Mouse (Mus musculus): ENCODE measurements at regions not wholly inside any gene's neighbourhood (a gene's known extent, or its start where the extent isn't known, plus 50 kb on each side); places are given as distances from the start of the nearest gene placed in this dataset.

- Histone ChIP-seq H3K9me3 (ENCODE audit: control insufficient read depth, low read length) (no peaks in the 10 kb centered on the region), H3K27ac (ENCODE audit: low read depth, low read length) (no peak overlapping the region), H3K4me2 (replicated peaks; ENCODE audit: low read depth, low read length) (no peak overlapping the region), H3K4me3 (ENCODE audit: low read length) (no peak overlapping the region), H3K4me1 (ENCODE audit: control insufficient read depth, insufficient read depth, low read length) (no peaks in the 10 kb centered on the region), H3K36me3 (ENCODE audit: control insufficient read depth, insufficient read depth, low read length) (no peaks in the 10 kb centered on the region), H3K27me3 (ENCODE audit: control insufficient read depth, insufficient read depth, low read length) (peaks cover 3% of the 10 kb centered on the region; the same call in 1 of the 2 replicates), H3K9ac (ENCODE audit: low read depth, low read length) (no peak overlapping the region)
- ATAC-seq (ENCODE audit: low FRiP score, low TSS enrichment), result no peak
- WGBS, result 83% methylated on average over 3 of the region's 3 CpGs
These were observed 246.5 kb upstream of the 9630041A04Rik start for GRCm38 (mm10) chr9:101615176-101615575.

- no peak for ATAC-seq (ENCODE audit: low FRiP score, low TSS enrichment)
- WGBS, result 71% methylated on average over 3 of the region's 3 CpGs
These were observed 247.7 kb upstream of the 9630041A04Rik start for GRCm38 (mm10) chr9:101613933-101614332.

GRCm38 (mm10) chr9:101613471-101613870 is 248.2 kb upstream of the 9630041A04Rik start:
- ATAC-seq (ENCODE audit: low FRiP score, low TSS enrichment), result no peak
- Histone ChIP-seq H3K36me3 (ENCODE audit: control insufficient read depth, insufficient read depth, low read length) (no peaks in the 10 kb centered on the region), H3K4me1 (ENCODE audit: control insufficient read depth, insufficient read depth, low read length) (no peaks in the 10 kb centered on the region), H3K27ac (ENCODE audit: low read depth, low read length) (no peak overlapping the region), H3K4me3 (ENCODE audit: low read length) (no peak overlapping the region), H3K9me3 (ENCODE audit: control insufficient read depth, low read length) (no peaks in the 10 kb centered on the region), H3K4me2 (replicated peaks; ENCODE audit: low read depth, low read length) (no peak overlapping the region), H3K9ac (ENCODE audit: low read depth, low read length) (no peak overlapping the region), H3K27me3 (ENCODE audit: control insufficient read depth, insufficient read depth, low read length) (peaks cover 3% of the 10 kb centered on the region; the same call in 1 of the 2 replicates)
- 51% methylated on average over 2 of the region's 2 CpGs for WGBS

More at GRCm38 (mm10) chr9:101613933-101614332, 247.7 kb upstream of the 9630041A04Rik start:
- Histone ChIP-seq H3K27ac (ENCODE audit: low read depth, low read length) (no peak overlapping the region), H3K27me3 (ENCODE audit: control insufficient read depth, insufficient read depth, low read length) (peaks cover 3% of the 10 kb centered on the region; the same call in 1 of the 2 replicates), H3K9ac (ENCODE audit: low read depth, low read length) (no peak overlapping the region), H3K9me3 (ENCODE audit: control insufficient read depth, low read length) (no peaks in the 10 kb centered on the region), H3K4me2 (replicated peaks; ENCODE audit: low read depth, low read length) (no peak overlapping the region), H3K4me1 (ENCODE audit: control insufficient read depth, insufficient read depth, low read length) (no peaks in the 10 kb centered on the region), H3K36me3 (ENCODE audit: control insufficient read depth, insufficient read depth, low read length) (no peaks in the 10 kb centered on the region), H3K4me3 (ENCODE audit: low read length) (no peak overlapping the region)

- Histone ChIP-seq H3K9me3 (ENCODE audit: control insufficient read depth, low read length) (no peaks in the 10 kb centered on the region), H3K4me2 (replicated peaks; ENCODE audit: low read depth, low read length) (no peak overlapping the region), H3K36me3 (ENCODE audit: control insufficient read depth, insufficient read depth, low read length) (no peaks in the 10 kb centered on the region), H3K9ac (ENCODE audit: low read depth, low read length) (no peak overlapping the region), H3K27ac (ENCODE audit: low read depth, low read length) (no peak overlapping the region), H3K4me3 (ENCODE audit: low read length) (no peak overlapping the region), H3K27me3 (ENCODE audit: control insufficient read depth, insufficient read depth, low read length) (peaks cover 3% of the 10 kb centered on the region; the same call in 1 of the 2 replicates), H3K4me1 (ENCODE audit: control insufficient read depth, insufficient read depth, low read length) (no peaks in the 10 kb centered on the region)
- ATAC-seq (ENCODE audit: low FRiP score, low TSS enrichment), result no peak
- WGBS, result 87% methylated on average over 5 of the region's 5 CpGs
These were observed 248.7 kb upstream of the 9630041A04Rik start for GRCm38 (mm10) chr9:101612971-101613370.

GRCm38 (mm10) chr9:101612571-101612970 is 249.1 kb upstream of the 9630041A04Rik start:
- H3K4me3 ChIP-seq (ENCODE audit: low read length), result no peak overlapping the region
- no peaks in the 10 kb centered on the region for H3K36me3 ChIP-seq (ENCODE audit: control insufficient read depth, insufficient read depth, low read length)
- ATAC-seq (ENCODE audit: low FRiP score, low TSS enrichment), result no peak
- H3K4me2 ChIP-seq (replicated peaks; ENCODE audit: low read depth, low read length), result no peak overlapping the region
- 88% methylated on average over 4 of the region's 4 CpGs for WGBS
- no peaks in the 10 kb centered on the region for H3K4me1 ChIP-seq (ENCODE audit: control insufficient read depth, insufficient read depth, low read length)
- no peak overlapping the region for H3K9ac ChIP-seq (ENCODE audit: low read depth, low read length)
- H3K27me3 ChIP-seq (ENCODE audit: control insufficient read depth, insufficient read depth, low read length), result peaks cover 3% of the 10 kb centered on the region; the same call in 1 of the 2 replicates
- no peak overlapping the region for H3K27ac ChIP-seq (ENCODE audit: low read depth, low read length)
- H3K9me3 ChIP-seq (ENCODE audit: control insufficient read depth, low read length), result no peaks in the 10 kb centered on the region

GRCm38 (mm10) chr9:101611481-101611880 is 250.2 kb upstream of the 9630041A04Rik start:
- Histone ChIP-seq H3K4me1 (ENCODE audit: control insufficient read depth, insufficient read depth, low read length) (no peaks in the 10 kb centered on the region), H3K36me3 (ENCODE audit: control insufficient read depth, insufficient read depth, low read length) (no peaks in the 10 kb centered on the region), H3K27me3 (ENCODE audit: control insufficient read depth, insufficient read depth, low read length) (no peaks in the 10 kb centered on the region), H3K9me3 (ENCODE audit: control insufficient read depth, low read length) (no peaks in the 10 kb centered on the region), H3K9ac (ENCODE audit: low read depth, low read length) (no peak overlapping the region), H3K27ac (ENCODE audit: low read depth, low read length) (no peak overlapping the region), H3K4me3 (ENCODE audit: low read length) (no peak overlapping the region), H3K4me2 (replicated peaks; ENCODE audit: low read depth, low read length) (no peak overlapping the region)
- no peak for ATAC-seq (ENCODE audit: low FRiP score, low TSS enrichment)
- 32% methylated on average over 3 of the region's 3 CpGs for WGBS

- no peak for ATAC-seq (ENCODE audit: low FRiP score, low TSS enrichment)
- H3K4me3 ChIP-seq (ENCODE audit: low read length), result no peak overlapping the region
- H3K9ac ChIP-seq (ENCODE audit: low read depth, low read length), result no peak overlapping the region
- no peaks in the 10 kb centered on the region for H3K36me3 ChIP-seq (ENCODE audit: control insufficient read depth, insufficient read depth, low read length)
- WGBS, result 44% methylated on average over 8 of the region's 8 CpGs
- H3K27ac ChIP-seq (ENCODE audit: low read depth, low read length), result no peak overlapping the region
- no peaks in the 10 kb centered on the region for H3K27me3 ChIP-seq (ENCODE audit: control insufficient read depth, insufficient read depth, low read length)
- H3K4me2 ChIP-seq (replicated peaks; ENCODE audit: low read depth, low read length), result no peak overlapping the region
- no peaks in the 10 kb centered on the region for H3K9me3 ChIP-seq (ENCODE audit: control insufficient read depth, low read length)
- no peaks in the 10 kb centered on the region for H3K4me1 ChIP-seq (ENCODE audit: control insufficient read depth, insufficient read depth, low read length)
These were observed 250.7 kb upstream of the 9630041A04Rik start for GRCm38 (mm10) chr9:101610806-101611443.

- Histone ChIP-seq H3K27me3 (ENCODE audit: control insufficient read depth, insufficient read depth, low read length) (no peaks in the 10 kb centered on the region), H3K9ac (ENCODE audit: low read depth, low read length) (no peak overlapping the region), H3K36me3 (ENCODE audit: control insufficient read depth, insufficient read depth, low read length) (no peaks in the 10 kb centered on the region), H3K9me3 (ENCODE audit: control insufficient read depth, low read length) (no peaks in the 10 kb centered on the region), H3K4me1 (ENCODE audit: control insufficient read depth, insufficient read depth, low read length) (no peaks in the 10 kb centered on the region), H3K4me2 (replicated peaks; ENCODE audit: low read depth, low read length) (no peak overlapping the region), H3K4me3 (ENCODE audit: low read length) (no peak overlapping the region), H3K27ac (ENCODE audit: low read depth, low read length) (no peak overlapping the region)
- no peak for ATAC-seq (ENCODE audit: low FRiP score, low TSS enrichment)
- WGBS, result 82% methylated on average over 4 of the region's 4 CpGs
These were observed 251.3 kb upstream of the 9630041A04Rik start for GRCm38 (mm10) chr9:101610338-101610737.

- H3K4me1 ChIP-seq (ENCODE audit: control insufficient read depth, insufficient read depth, low read length), result no peaks in the 10 kb centered on the region
- no peak overlapping the region for H3K9ac ChIP-seq (ENCODE audit: low read depth, low read length)
- no peak overlapping the region for H3K4me3 ChIP-seq (ENCODE audit: low read length)
- WGBS, result 17% methylated on average over 6 of the region's 6 CpGs
- H3K9me3 ChIP-seq (ENCODE audit: control insufficient read depth, low read length), result no peaks in the 10 kb centered on the region
- no peaks in the 10 kb centered on the region for H3K36me3 ChIP-seq (ENCODE audit: control insufficient read depth, insufficient read depth, low read length)
- H3K4me2 ChIP-seq (replicated peaks; ENCODE audit: low read depth, low read length), result no peak overlapping the region
- H3K27ac ChIP-seq (ENCODE audit: low read depth, low read length), result no peak overlapping the region
- ATAC-seq (ENCODE audit: low FRiP score, low TSS enrichment), result no peak
- H3K27me3 ChIP-seq (ENCODE audit: control insufficient read depth, insufficient read depth, low read length), result no peaks in the 10 kb centered on the region
These were observed 258.8 kb upstream of the 9630041A04Rik start for GRCm38 (mm10) chr9:101602799-101603198.
